Mouse (Mus musculus) erythroid progenitor cell, adult 5-6 weeks (primary cell): ENCODE data around the gene Foxq1. TPM values are rescaled to one million over a fixed set of nuclear protein-coding genes. Genes with fewer than 3 reads are reported as not detected.

Source experiments
- ATAC-seq: replicated peaks from 2 replicates; pipeline ENCODE4 v1.8.0; 2016; ENCODE audit warnings: moderate number of reproducible peaks, mild to moderate bottlenecking, moderate TSS enrichment, inconsistent platforms; ENCODE audit not compliant: poor library complexity, low FRiP score, severe bottlenecking
- total RNA-seq, 2 experiments: library from RNA; stranded (forward) in 1 of 2; stranded (reverse) in 1 of 2; fragments of 150-400 nt in 1 of 2; fragments of 186-747, 209-891 nt in 1 of 2; gene quantifications; 2 replicates each; pipeline versions ENCODE4 v1.2.3 to v1.2.4; 2015 to 2017; ENCODE audit warnings: low replicate concordance in 2 of 2

Gene Foxq1
- total RNA-seq (2015; ENCODE audit: low replicate concordance) = not detected in 2 replicates
- not detected in 2 replicates for total RNA-seq (2017; ENCODE audit: low replicate concordance)

GRCm38 (mm10) chr13:31555834-31556233, at the start of gene Foxq1:
Gene Foxq1, plus strand, starts transcription at chr13:31556134.
- ATAC-seq = no peak

DNA sequence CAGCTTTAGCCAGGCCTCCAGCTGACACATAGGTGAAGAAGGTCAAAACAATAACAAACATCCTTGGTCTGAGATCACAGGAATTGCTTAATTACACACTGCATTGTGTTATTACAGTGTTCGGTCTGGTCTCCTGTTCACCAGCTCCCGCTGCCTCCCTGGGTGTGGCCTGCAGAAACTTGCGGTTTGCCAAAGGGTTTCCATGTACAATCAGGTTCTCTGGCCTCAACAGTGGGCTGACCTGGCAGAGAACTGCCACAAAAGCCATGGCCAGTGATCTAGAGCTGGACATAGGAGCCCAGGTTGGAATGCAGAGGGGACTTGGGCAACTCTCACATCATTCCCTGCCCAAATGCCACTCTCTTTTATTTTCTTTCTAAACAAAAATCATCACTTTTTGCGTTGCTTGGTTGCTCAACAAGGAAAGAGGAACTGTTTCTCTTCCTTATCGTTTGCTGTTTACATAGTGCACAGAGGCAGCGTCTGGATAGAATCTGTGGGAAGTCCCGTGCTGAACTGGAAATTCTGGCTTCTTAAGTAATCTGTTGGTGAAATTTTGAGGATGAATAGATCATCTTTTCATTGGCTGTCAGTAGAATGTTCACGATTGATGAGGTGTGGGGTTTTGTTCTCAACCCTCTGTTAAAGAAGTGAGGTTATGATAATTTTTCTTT, 49.3 kb upstream of the Foxq1 start:
- ATAC-seq = no peak

- ATAC-seq = no peak
These were observed 40.7 kb upstream of the Foxq1 start for GRCm38 (mm10) chr13:31515261-31515660.

- ATAC-seq = no peak
These were observed 37.5 kb upstream of the Foxq1 start for GRCm38 (mm10) chr13:31518411-31518886.

- no peak for ATAC-seq
These were observed 37.0 kb upstream of the Foxq1 start for GRCm38 (mm10) chr13:31518971-31519370.

- no peak for ATAC-seq
These were observed 31.0 kb upstream of the Foxq1 start for GRCm38 (mm10) chr13:31524976-31525375.

GRCm38 (mm10) chr13:31531186-31531585, 24.7 kb upstream of the Foxq1 start:
- no peak for ATAC-seq

DNA sequence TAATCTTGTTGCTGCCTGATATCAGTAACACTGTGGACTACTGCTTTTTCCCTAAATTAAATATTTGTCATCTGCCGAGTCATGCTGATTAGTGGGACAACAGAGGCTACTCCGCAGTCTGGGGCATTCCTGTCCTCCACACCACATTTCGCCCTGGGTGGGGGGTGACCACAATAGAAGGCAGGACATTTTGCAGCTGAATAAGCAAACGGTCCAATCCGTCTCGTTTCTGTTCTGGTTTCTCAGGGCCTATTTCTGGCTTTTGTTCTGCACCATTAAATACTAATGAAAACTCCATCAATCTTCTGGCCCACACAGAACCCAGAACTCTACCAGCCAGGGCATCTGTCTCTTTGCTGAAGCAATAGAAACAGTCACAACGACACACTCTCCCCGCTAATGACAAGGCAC, 24.3 kb upstream of the Foxq1 start:
- no peak for ATAC-seq

GRCm38 (mm10) chr13:31534726-31535125, 21.2 kb upstream of the Foxq1 start:
- ATAC-seq = no peak

- no peak for ATAC-seq
These were observed 12.9 kb upstream of the Foxq1 start for GRCm38 (mm10) chr13:31543021-31543420.

DNA sequence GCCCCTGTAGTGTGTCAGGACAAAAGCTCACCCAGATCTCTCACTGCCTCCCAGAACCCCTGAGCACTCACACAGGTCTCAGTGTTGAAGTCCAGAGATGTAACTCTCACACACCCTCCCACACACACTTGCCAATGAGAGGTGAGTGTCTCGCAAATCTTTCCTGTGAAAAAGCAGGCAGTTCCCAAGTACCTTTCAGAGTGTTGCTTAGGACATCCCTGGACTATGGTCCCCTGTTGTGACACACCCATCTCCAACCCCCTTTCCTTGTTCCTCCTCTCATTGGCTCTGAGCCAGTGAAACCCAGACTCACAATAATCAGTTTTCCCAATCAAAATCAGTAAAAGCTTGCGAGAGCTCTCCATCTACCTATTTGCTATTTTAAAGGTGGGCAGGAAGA, 9.2 kb upstream of the Foxq1 start:
- ATAC-seq = no peak

DNA sequence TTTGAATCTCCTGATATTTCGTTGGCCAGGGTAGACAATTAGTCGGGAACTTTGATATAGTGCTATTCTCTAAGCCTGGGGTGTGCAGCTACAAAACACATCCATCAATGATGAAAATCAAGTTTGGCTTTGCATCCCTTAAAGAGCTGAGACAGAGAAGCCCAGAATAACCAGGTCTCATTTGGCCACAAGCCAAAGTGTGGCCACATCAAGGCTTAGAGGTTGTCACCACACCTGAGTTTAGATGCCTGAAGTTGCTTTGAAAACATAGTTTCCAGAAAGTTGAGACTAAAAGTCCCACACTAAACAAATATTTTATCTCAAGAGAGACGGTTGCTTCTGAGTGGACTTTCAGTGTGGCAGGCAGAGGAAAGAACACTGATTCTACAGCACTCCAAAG, 8.7 kb upstream of the Foxq1 start:
- ATAC-seq = no peak

DNA sequence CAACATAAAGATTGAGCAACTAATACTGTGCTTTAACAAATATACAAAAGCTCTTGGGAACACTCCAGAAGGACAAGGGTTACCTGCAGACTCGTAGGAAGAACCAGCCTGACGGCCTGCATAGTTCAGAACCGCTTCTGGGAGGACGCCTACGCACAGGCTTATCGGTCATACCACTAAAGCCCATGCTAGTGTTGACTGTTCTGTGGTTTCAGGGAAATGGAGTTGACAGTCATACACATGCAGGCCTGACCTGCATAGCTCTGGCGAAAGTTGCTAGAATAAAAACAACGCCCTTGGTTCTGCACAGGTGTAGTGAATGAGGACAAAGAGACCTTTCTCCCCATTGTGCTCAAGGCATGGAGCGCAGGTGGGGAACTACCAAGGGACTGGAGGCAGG, 8.3 kb upstream of the Foxq1 start:
- no peak for ATAC-seq

DNA sequence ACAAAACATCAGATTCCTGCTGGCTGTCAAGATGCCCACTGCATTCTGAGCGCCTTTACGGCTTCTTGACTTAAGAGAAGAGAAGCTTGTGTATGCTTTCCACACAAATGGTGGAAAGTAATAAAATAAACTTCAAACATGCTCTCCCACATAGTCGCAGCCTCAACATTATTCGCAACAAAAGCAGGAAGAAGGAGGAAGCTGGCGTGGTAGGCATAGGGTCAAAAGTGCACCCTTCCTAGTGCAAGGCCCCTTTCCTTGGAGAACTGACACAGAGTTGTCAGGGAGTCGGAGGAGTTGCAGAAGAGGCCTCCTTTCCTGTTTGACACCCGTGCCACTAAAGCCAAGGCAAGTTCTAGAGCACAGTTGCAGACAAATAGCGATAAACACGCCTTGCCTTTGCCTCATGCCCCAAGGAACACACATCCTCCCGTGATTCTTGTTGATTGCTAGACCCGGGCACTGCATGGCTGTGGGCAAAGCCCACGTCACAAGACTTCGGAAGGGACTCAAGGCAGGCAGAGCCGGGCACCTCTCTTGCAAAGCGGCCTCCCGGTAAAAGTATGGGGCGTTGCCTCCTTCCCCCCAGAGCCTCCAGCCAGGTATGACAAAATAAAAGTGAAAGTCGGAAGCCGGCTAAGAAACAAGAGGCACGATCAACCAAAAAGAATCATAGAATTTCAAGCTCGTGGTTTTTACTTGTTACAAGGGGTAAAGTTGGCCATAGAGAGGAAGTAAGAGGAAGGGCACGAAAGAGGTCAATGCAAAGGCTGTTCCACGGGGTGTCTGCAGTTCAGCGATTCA, 1.2 kb downstream of the Foxq1 start:
- ATAC-seq = no peak

GRCm38 (mm10) chr13:31557768-31558520, 2.0 kb downstream of the Foxq1 start:
- ATAC-seq = no peak

- ATAC-seq = no peak
These were observed 2.8 kb downstream of the Foxq1 start, which contains the start of gene A530084C06Rik for GRCm38 (mm10) chr13:31558521-31559418. Gene A530084C06Rik, minus strand, starts transcription at chr13:31559333.

GRCm38 (mm10) chr13:31559419-31560144, 3.6 kb downstream of the Foxq1 start:
- no peak for ATAC-seq

- no peak for ATAC-seq
These were observed 8.5 kb downstream of the Foxq1 start for GRCm38 (mm10) chr13:31564394-31564793.

DNA sequence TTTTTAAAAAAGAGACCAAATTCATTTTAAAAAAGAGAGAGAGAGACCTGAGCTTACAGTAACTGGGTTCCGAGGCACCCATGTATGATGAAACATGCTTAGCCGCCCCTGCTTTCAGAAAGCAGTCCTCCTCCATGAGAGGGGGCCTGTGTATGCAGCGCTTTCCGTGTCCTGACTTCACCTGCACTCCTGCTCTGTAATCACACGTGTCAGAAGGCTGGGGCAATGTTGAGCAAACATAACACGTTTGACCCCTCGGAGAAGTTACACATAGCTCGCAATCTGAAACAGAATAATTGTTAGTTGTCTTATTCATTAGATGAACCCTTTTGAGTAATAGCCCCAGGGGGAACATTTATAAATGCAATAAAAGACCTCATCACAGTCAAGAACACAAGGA, 11.2 kb downstream of the Foxq1 start:
- ATAC-seq = no peak
